Mouse (Mus musculus): ENCODE measurements around the gene Cldn9. TPM values are rescaled to one million over a fixed set of nuclear protein-coding genes. Genes with fewer than 3 reads are reported as not detected.

The Cldn9 gene
- polyA plus RNA-seq, 1 experiment from 2014 or later = 2.0 TPM

DNA sequence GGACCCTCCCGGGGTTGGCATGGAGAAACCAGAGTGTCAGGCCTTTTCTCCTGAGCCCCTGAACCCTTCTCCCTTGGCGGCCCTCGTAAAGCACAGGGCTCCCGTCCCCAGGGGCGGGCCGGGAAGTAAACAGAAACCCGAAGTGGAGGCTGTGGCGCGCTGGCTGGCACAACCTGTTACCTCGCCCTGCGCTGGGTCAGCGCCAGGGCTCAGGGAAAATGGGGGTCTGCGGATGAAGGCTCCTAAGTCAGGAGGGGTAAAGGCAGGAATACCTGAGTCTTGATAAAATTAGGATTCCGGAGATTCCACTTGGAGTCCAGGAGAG is 23.0 kb downstream of the Cldn9 start:
- no peak for ATAC-seq
- H3K27me3 ChIP-seq (replicated peaks; ENCODE audit: control insufficient read depth, insufficient read depth, low read length) = peaks cover 32% of the 10 kb centered on the region
- no peak overlapping the region for H3K9ac ChIP-seq (ENCODE audit: low read depth, low read length)
- no peak overlapping the region; the same call in 1 of the 2 replicates for H3K4me3 ChIP-seq (ENCODE audit: low read length)
- 4% methylated on average over 14 of the region's 14 CpGs for WGBS
- H3K27ac ChIP-seq (ENCODE audit: low read depth, low read length) = no peak overlapping the region
- H3K4me1 ChIP-seq (ENCODE audit: control insufficient read depth, insufficient read depth, low read depth, low read length) = peaks cover 4% of the 10 kb centered on the region; the same call in 1 of the 2 replicates
- H3K4me2 ChIP-seq (ENCODE audit: low read length) = no peak overlapping the region
- H3K36me3 ChIP-seq (ENCODE audit: control insufficient read depth, insufficient read depth, low read length) = no peaks in the 10 kb centered on the region
- H3K9me3 ChIP-seq (ENCODE audit: control insufficient read depth, low read length) = no peaks in the 10 kb centered on the region

DNA sequence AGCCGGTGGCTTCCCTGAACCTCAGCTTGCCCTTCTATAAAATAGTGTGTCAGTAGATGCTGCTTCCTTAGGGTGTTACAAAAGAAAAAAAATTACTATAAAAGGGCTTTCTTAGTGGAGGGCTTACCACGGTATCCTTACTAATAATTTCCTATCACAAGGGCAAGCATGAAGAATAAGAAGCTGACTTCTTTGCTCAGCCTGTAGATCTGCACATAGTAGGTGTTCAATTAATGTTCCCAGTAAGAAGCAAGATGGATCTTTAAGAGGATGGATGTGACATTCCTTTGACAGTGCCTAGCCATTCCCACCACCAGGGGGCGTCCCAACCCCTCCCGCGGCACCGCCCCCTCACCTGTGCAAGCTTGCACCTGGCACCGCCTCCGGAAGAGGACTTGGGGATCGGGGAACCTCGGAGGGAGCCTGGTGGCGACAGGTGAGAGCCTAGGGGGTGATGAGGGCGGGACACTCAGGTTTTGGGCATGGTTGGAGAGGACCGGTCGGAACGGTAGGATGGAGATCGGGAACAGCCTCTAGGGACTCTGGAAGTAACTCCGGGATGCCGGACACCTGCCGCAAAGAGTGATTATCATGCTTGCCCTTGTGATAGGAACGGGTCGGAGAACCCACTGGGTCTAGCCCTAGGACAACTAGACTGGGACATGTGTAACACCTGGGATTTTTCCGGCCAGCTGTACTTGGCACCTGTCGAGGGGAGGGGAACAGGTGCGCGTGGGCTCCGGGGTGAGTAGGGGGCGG is 23.5 kb downstream of the Cldn9 start, which contains the start of gene Bicdl2:
Gene Bicdl2 (plus strand): TSS at position 390 of the 759 bp plus-strand sequence.
- Histone ChIP-seq H3K27ac (ENCODE audit: low read depth, low read length) (no peak within 1 kb of the TSS), H3K27me3 (replicated peaks; ENCODE audit: control insufficient read depth, insufficient read depth, low read length) (peaks cover 32% of the 10 kb centered on the region), H3K4me1 (ENCODE audit: control insufficient read depth, insufficient read depth, low read depth, low read length) (peaks cover 4% of the 10 kb centered on the region; the same call in 1 of the 2 replicates), H3K9me3 (ENCODE audit: control insufficient read depth, low read length) (no peaks in the 10 kb centered on the region), H3K9ac (ENCODE audit: low read depth, low read length) (no peak within 1 kb of the TSS), H3K4me2 (ENCODE audit: low read length) (no peak within 1 kb of the TSS), H3K36me3 (ENCODE audit: control insufficient read depth, insufficient read depth, low read length) (no peaks in the 10 kb centered on the region), H3K4me3 (ENCODE audit: low read length) (peak within 1 kb of the TSS; percentile 11)
- no peak for ATAC-seq
- WGBS = 7% methylated on average over 27 of the region's 27 CpGs

DNA sequence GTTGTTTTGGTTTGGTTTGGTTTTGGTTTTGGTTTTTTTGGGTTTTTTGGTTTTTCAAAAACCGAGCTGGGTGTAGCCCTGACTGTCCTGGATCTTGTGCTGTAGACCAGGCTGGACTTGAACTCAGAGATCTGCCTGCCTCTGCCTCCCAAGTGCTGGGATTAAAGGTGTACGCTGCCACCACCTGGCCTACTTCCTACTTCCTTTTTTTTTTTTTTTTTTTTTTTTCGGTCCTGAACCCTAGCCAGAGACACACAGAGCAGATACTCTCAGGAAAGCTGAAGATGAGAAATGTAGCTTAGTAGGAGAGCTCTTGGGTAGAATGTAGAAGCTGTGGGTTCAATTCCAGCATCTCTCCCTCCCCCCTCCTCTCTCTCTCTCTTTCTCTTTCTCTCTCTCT is 25.4 kb downstream of the Cldn9 start:
- no peak overlapping the region for H3K4me3 ChIP-seq (ENCODE audit: low read length)
- H3K4me1 ChIP-seq (ENCODE audit: control insufficient read depth, insufficient read depth, low read depth, low read length) = peaks cover 4% of the 10 kb centered on the region; the same call in 1 of the 2 replicates
- H3K4me2 ChIP-seq (ENCODE audit: low read length) = no peak overlapping the region
- no peaks in the 10 kb centered on the region for H3K9me3 ChIP-seq (ENCODE audit: control insufficient read depth, low read length)
- H3K27me3 ChIP-seq (replicated peaks; ENCODE audit: control insufficient read depth, insufficient read depth, low read length) = peaks cover 32% of the 10 kb centered on the region
- H3K36me3 ChIP-seq (ENCODE audit: control insufficient read depth, insufficient read depth, low read length) = no peaks in the 10 kb centered on the region
- no peak overlapping the region for H3K27ac ChIP-seq (ENCODE audit: low read depth, low read length)
- no peak overlapping the region for H3K9ac ChIP-seq (ENCODE audit: low read depth, low read length)
- 90% methylated on average over 3 of the region's 3 CpGs for WGBS
- ATAC-seq = no peak

DNA sequence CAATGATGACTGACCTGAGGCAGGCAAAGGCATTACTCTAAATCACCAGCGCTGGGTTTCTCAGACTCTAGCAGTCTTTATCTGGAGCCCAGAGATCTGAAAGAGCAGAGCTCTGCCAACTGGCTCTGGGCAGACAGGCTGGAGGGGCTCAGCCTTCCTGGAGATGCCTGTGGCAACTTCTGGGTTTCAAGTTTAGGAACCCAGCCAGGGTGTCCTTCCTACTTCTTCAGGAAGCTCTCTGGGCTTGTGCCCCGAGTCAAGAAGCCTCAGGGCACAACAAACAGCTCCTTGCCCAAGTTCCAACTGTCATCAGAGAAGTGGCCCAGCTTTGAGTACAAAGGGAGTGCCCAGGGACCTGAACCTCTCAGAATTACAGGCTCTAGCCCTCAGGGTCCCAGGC is 29.4 kb downstream of the Cldn9 start:
- Histone ChIP-seq H3K4me1 (ENCODE audit: control insufficient read depth, insufficient read depth, low read depth, low read length) (no peaks in the 10 kb centered on the region), H3K27ac (ENCODE audit: low read depth, low read length) (no peak overlapping the region), H3K9ac (ENCODE audit: low read depth, low read length) (no peak overlapping the region), H3K9me3 (ENCODE audit: control insufficient read depth, low read length) (no peaks in the 10 kb centered on the region), H3K4me3 (ENCODE audit: low read length) (no peak overlapping the region), H3K4me2 (ENCODE audit: low read length) (no peak overlapping the region), H3K27me3 (replicated peaks; ENCODE audit: control insufficient read depth, insufficient read depth, low read length) (peaks cover 6% of the 10 kb centered on the region), H3K36me3 (ENCODE audit: control insufficient read depth, insufficient read depth, low read length) (no peaks in the 10 kb centered on the region)
- no peak for ATAC-seq
- WGBS = 66% methylated on average over 2 of the region's 2 CpGs

DNA sequence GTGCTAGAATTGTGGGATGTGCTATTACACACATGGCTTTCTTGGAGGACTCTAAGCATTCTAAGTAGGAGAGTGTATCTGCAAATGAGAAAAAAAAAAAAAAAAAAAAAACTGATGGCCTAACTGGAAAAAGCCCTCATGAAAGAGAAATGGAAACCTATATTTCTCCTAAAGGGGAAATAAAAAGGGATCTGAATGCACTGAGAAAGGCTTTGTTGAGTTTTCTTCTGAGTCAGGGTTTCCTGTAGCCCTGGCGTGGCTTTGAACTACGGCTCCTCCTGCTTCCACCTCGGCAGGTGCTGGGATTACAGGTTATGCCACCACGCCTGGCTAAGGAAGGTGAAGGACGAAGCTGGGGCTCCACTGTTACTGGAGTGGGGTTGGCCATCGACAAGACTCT is 29.8 kb downstream of the Cldn9 start:
- Histone ChIP-seq H3K9ac (ENCODE audit: low read depth, low read length) (no peak overlapping the region), H3K4me3 (ENCODE audit: low read length) (no peak overlapping the region), H3K9me3 (ENCODE audit: control insufficient read depth, low read length) (no peaks in the 10 kb centered on the region), H3K27ac (ENCODE audit: low read depth, low read length) (no peak overlapping the region), H3K4me1 (ENCODE audit: control insufficient read depth, insufficient read depth, low read depth, low read length) (no peaks in the 10 kb centered on the region), H3K4me2 (ENCODE audit: low read length) (no peak overlapping the region), H3K36me3 (ENCODE audit: control insufficient read depth, insufficient read depth, low read length) (no peaks in the 10 kb centered on the region), H3K27me3 (replicated peaks; ENCODE audit: control insufficient read depth, insufficient read depth, low read length) (peaks cover 2% of the 10 kb centered on the region)
- ATAC-seq = no peak
- 57% methylated on average over 6 of the region's 6 CpGs for WGBS

DNA sequence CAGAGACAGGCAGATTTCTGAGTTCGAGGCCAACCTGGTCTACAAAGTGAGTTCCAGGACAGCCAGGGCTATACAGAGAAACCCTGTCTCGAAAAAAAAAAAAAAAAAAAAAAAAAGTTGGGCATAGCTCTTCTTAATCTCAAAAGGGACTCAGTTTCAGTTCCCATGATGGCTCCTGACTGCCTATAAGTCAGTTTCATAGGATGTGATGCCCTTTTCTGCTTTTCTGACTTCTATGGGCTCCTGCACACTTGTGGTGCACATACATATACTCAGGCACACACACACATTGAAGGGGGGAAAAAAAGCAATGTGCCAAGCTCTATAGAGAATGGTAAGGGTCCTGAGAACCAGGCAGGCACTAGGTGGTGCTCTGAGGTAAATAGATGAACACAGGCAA is 30.5 kb downstream of the Cldn9 start:
- no peak overlapping the region for H3K4me2 ChIP-seq (ENCODE audit: low read length)
- ATAC-seq = no peak
- H3K36me3 ChIP-seq (ENCODE audit: control insufficient read depth, insufficient read depth, low read length) = no peaks in the 10 kb centered on the region
- H3K9me3 ChIP-seq (ENCODE audit: control insufficient read depth, low read length) = no peaks in the 10 kb centered on the region
- WGBS = 85% methylated on average over 2 of the region's 2 CpGs
- H3K4me3 ChIP-seq (ENCODE audit: low read length) = no peak overlapping the region
- no peak overlapping the region for H3K9ac ChIP-seq (ENCODE audit: low read depth, low read length)
- H3K27ac ChIP-seq (ENCODE audit: low read depth, low read length) = no peak overlapping the region
- H3K4me1 ChIP-seq (ENCODE audit: control insufficient read depth, insufficient read depth, low read depth, low read length) = no peaks in the 10 kb centered on the region
- no peaks in the 10 kb centered on the region for H3K27me3 ChIP-seq (replicated peaks; ENCODE audit: control insufficient read depth, insufficient read depth, low read length)

DNA sequence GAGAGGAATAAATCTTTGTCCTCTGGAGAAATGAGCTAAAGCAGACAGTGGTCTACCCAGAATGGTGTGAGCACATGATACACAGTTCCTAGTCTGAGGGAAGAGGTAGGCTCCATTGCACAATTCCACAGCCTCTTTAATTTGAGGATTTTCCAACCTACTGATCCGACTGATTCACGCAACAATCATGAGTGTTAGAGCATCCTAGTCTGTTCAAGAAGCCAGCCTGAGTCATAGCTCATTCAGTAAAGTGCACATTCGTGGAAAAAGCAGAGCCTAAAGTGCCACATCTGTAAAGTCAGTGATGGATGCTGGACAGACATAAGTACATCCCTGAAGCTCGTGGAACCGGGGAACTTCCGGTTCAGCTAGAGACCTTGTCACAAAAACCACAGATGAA is 32.5 kb downstream of the Cldn9 start:
- H3K27me3 ChIP-seq (replicated peaks; ENCODE audit: control insufficient read depth, insufficient read depth, low read length) = peaks cover 8% of the 10 kb centered on the region; the same call in 1 of the 2 replicates
- 87% methylated on average over 6 of the region's 6 CpGs for WGBS
- no peak overlapping the region for H3K27ac ChIP-seq (ENCODE audit: low read depth, low read length)

DNA sequence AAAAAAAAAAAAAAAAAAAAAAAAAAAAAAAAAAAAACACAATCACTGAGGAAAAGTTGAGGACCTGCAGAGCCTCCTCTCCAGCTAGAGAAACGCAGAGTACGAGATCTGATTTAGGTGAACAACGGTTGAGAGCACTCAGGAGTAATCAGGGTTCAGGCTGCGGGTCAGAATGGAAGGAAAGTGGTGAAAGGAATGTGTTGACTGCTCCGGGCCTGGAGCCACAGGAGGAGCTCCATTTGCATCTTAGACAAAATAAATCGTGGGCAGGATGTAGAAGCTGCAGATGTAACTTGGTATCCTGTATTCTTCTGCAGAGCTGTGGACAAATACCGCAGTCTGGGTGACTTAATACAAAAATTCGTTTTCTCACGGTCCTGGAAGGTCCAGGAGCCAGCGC is 37.9 kb downstream of the Cldn9 start:
- H3K9ac ChIP-seq (ENCODE audit: low read depth, low read length) = no peak overlapping the region
- no peak overlapping the region for H3K4me2 ChIP-seq (ENCODE audit: low read length)
- ATAC-seq = no peak
- no peak overlapping the region for H3K27ac ChIP-seq (ENCODE audit: low read depth, low read length)
- no peaks in the 10 kb centered on the region for H3K9me3 ChIP-seq (ENCODE audit: control insufficient read depth, low read length)
- H3K4me3 ChIP-seq (ENCODE audit: low read length) = no peak overlapping the region
- no peaks in the 10 kb centered on the region for H3K36me3 ChIP-seq (ENCODE audit: control insufficient read depth, insufficient read depth, low read length)
- WGBS = 30% methylated on average over 10 of the region's 10 CpGs
- peaks cover 6% of the 10 kb centered on the region for H3K4me1 ChIP-seq (ENCODE audit: control insufficient read depth, insufficient read depth, low read depth, low read length)
- peaks cover 19% of the 10 kb centered on the region for H3K27me3 ChIP-seq (replicated peaks; ENCODE audit: control insufficient read depth, insufficient read depth, low read length)

More for the DNA sequence above, 32.5 kb downstream of the Cldn9 start:
- Histone ChIP-seq H3K4me3 (ENCODE audit: low read length) (no peak overlapping the region), H3K4me1 (ENCODE audit: control insufficient read depth, insufficient read depth, low read depth, low read length) (no peaks in the 10 kb centered on the region), H3K4me2 (ENCODE audit: low read length) (no peak overlapping the region), H3K9me3 (ENCODE audit: control insufficient read depth, low read length) (no peaks in the 10 kb centered on the region), H3K9ac (ENCODE audit: low read depth, low read length) (no peak overlapping the region), H3K36me3 (ENCODE audit: control insufficient read depth, insufficient read depth, low read length) (no peaks in the 10 kb centered on the region)
- ATAC-seq = no peak

DNA sequence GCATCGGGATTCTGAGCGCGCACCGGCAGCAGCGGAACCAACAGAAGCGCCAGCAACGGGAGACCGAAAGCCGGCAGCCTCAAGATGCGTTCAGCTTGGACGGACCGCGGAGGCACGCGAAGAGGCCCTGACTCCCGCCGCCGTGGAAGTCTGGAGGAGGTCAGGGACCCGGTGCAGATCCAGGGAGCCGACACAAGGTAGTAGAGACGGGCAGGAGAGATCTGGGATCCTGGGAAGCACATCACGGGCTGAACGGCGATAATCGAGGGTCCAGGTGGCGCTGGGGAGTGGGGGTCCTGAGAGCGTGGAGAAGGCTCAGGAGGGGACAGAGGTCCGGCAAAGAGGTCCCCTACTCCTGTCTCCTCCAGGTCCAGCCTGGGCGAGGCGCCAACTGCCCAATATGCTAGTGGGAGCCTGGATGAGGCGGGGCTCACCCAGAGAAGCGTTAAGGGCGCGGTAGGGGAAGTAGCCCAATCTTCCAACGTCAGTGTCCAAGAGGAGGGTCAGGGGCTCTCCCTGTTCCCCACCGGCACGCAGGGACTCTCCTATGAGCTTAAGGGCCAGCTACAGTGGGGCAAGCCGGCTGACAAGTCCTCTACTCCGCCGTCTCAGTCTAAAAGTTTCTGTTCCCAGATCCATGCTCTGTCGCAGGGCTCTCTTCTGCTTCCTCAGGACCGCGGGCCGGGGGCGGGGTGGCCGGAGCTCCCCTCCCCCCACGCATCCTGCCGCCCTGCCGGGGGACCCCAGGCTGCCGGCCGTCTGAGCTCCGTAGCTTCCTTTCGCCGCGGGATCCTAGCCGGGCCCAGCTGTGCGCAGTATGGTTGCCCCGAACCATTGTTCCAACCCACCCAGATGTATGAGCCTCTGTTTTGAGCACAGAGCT is 39.0 kb downstream of the Cldn9 start, which contains the start of gene Mmp25:
Gene Mmp25 (minus strand): TSS at position 665 of the 883 bp plus-strand sequence.
- H3K4me1 ChIP-seq (ENCODE audit: control insufficient read depth, insufficient read depth, low read depth, low read length) = peaks cover 6% of the 10 kb centered on the region
- peak; percentile 52; the same call in 1 of the 2 replicates for ATAC-seq
- H3K27ac ChIP-seq (ENCODE audit: low read depth, low read length) = no peak within 1 kb of the TSS
- peak within 1 kb of the TSS; percentile 41 for H3K4me3 ChIP-seq (ENCODE audit: low read length)
- under 1% methylated on average over 58 of the region's 58 CpGs for WGBS
- peak within 1 kb of the TSS; percentile 60 for H3K4me2 ChIP-seq (ENCODE audit: low read length)
- peaks cover 19% of the 10 kb centered on the region for H3K27me3 ChIP-seq (replicated peaks; ENCODE audit: control insufficient read depth, insufficient read depth, low read length)
- H3K9me3 ChIP-seq (ENCODE audit: control insufficient read depth, low read length) = no peaks in the 10 kb centered on the region
- H3K9ac ChIP-seq (ENCODE audit: low read depth, low read length) = peak within 1 kb of the TSS; percentile 54
- H3K36me3 ChIP-seq (ENCODE audit: control insufficient read depth, insufficient read depth, low read length) = no peaks in the 10 kb centered on the region

Data from hindbrain, embryonic 16.5 days (tissue).